Mouse (Mus musculus): ENCODE data around the gene Emc4.

Gene Emc4

DNA sequence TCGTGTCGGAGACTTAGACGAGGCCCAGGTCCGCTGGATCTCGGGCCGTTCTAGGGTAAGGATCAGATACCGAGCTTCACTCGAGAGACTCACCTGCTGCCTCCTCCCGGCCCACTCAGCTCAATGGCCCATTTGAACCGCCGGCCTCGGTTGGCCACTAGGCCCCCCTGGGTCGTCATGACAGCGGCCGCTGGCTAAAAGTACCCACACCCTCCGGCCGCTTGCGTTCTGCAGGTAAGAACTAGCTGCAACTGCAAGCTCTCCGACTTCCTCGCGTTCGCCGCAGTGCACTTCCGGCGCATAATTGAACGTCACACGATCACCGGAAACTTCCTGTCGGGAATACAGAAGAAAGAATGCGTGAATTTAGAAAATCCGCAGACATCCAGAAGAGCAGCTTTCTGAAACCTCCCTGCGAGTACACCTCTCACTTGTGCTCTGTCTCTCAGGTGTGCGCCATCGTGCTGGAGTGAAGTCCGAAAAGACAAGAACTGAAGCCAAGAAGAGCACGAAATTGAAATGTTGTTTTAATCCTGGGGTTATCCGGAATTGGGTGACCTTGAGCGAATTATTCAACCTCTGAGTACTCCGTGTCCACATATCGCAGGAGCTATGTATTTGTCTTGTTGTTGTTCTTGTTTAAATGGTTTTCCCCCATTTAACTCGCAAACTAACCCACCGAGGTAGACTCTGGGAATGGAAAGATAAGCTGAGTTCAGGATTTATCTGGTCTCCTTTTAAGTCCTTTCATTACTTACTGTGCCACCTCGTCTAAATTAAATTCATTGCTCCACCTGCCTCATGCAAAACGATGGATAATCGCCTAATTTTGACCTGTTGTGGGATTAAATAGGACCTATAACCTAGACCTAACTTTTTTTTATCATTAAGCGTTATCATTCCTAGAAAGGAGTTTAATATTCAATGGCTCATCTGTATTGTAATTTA lies at the start of gene Emc4:
Emc4 (minus strand) TSS at position 302 of the 948 bp plus-strand sequence.
- peak; percentile 82 to 88 for DNase-seq (ENCODE audit: low spot score in 2 of 2)

DNA sequence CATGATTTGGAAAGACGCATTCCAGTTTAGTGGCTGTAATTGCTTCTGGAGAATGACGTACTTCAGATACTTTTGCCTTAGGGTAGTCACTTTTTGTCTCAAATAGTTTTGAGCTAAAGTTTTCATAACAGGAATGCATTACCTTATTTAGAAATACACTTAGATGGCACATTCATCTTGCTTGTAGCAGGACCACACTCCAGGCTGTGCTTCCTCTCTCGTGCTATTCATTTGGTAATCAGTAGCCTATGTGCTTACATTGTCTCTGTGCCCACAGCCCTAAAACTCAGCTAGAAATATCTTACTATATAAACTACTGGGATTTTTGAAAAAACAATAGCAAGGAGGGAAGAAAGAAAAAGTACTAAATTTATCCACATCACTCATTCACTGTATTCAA lies 39.2 kb upstream of the Emc4 start:
- no peak for DNase-seq (ENCODE audit: low spot score in 2 of 2)

GRCm38 (mm10) chr2:112396649-112397048 lies 28.8 kb upstream of the Emc4 start:
- no peak for DNase-seq (ENCODE audit: low spot score in 2 of 2)

DNA sequence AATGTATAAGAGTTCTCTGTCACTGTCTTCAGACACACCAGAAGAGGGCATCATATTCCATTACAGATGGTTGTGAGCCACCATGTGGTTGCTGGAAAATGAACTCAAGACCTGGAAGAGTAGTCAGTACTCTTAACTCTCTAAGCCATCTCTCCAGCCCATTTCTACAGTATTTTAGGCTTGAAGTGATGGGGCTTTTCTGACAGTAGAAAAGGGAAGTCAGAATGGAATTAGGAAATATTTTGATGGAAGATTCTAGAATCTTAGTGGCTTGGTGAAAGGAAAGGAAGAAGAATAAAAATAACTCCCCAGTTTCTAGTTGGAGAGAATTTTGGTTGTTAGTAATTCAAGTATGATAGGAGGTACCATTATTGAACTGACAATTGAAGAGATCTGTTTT lies 26.1 kb upstream of the Emc4 start:
- no peak for DNase-seq (ENCODE audit: low spot score in 2 of 2)

- DNase-seq (ENCODE audit: low spot score in 2 of 2) = no peak
These were observed 24.9 kb upstream of the Emc4 start for GRCm38 (mm10) chr2:112392689-112393088.

- DNase-seq (ENCODE audit: low spot score in 2 of 2) = no peak
These were observed 23.6 kb upstream of the Emc4 start for GRCm38 (mm10) chr2:112391346-112392000.

DNA sequence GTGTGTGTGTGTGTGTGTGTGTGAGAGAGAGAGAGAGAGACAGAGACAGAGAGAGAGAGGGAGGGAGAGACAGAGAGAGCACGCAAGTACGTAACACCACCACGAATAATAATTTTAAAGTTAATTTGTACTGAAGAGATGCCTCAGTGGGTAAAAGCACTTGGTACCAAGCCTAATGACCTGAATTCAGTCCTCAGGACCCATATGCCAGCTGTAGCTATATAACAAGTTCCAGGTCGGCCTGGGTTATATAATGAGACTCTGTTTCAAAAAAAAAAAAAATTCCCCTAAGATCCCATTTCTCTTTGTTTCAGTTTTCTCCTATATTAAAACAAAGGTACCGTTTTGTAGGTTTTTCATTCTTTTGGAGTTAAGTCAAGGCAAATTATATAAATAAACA lies 23.0 kb upstream of the Emc4 start:
- DNase-seq (ENCODE audit: low spot score in 2 of 2) = no peak

DNA sequence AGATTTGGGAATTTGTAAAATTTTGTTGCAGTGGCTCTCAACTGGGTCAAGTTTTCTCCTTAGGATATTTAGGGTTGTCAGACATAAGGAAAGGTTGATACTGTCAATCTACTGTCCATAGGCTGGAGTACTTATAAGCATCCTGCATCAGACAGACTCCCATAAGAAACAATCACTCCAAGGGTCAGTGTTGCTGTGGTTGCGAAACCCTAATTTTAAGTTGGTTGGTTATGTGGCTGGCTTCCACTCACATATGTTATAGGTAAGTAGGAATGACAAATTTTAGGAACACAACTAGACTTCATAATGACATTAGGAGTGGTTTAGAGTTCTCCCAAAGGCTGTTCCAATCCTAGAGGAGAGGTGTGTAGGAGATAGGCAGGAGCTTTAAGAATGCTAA lies 13.4 kb upstream of the Emc4 start:
- no peak for DNase-seq (ENCODE audit: low spot score in 2 of 2)

DNA sequence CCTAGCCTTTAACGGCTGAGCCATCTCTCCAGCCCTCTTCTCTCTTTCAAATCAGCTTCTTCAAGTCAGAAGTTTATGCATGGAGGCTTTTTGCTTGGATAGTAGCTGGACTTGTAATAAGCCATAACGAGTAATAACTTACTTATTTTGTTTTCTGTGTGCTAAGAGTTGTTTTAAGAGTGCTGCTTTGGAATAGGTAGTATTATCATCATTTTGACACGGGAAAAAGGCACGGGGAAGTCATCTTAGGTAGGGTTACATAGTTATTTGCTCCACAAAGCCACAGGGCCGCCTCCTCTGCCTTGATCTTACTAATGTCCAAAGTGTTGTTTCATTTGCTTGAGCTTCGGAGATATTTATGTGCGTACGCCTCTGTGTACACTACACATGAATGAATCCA lies 12.3 kb upstream of the Emc4 start:
- no peak for DNase-seq (ENCODE audit: low spot score in 2 of 2)

DNA sequence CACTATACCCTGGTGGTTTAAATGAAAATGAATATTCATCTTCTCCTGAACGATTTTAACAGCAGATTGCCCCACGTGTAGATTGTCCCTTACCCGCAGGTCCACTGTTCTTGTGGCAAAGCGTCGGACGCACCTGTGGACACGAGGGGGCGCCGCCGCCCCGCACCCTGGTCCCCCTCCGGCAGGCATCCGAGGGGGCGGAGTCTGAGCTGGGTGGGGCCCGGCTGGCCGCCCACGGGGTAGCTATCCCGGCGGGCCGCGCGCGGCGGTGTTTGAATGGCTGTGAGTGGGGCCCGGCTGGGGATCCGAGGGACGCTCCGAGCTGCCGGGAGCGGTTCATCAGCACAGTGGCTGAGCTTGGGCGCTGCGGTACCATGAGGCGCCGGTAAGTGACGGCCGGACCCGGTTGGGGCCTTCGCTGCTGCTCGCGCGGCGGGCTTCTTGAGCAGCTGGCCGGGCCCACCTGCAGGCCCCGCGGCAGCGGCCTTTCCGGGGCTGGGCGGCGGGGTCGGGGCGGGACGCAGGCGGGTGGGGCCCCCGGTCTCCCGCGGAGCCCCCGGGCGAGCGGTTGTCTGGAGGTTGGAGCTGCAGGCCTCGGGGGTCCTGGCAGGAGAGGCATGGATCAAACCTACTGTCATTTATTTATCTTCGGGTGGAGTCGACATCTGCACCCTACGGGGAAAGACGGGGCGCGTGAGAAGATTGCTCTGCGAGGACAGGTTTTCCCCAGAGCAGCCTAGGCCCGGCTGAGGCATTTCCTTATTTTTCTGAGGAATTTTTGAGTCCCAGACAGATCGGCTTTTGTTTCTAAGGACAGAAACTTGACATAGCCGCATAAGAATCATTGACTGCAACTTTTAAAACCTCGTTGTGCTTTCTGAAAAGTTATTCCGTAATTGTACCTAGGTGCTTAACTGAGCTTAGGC lies 11.4 kb upstream of the Emc4 start, which contains the start of gene Katnbl1:
Katnbl1 (plus strand) TSS at position 239 of the 926 bp plus-strand sequence.
- peak; percentile 93 to 94 for DNase-seq (ENCODE audit: low spot score in 2 of 2)

DNA sequence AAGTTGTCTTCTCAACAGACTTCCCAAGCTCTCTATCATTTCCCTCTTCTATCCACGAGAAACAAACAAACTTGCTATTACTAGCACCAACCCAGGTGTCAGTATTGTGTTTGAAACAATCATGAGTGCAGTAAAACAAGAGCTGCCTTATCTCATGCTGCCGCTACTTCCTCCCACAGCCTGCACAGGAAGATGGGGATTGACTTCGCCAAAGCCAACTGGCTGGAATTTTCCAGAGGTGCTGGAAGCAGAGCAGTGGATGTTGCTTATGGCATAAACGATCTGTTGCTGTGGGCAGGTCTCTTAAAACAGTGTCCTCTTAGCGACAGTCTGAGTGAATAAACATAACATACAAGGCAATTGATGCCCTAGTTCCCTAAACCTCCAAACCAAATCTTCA lies 6.8 kb upstream of the Emc4 start:
- no peak for DNase-seq (ENCODE audit: low spot score in 2 of 2)

DNA sequence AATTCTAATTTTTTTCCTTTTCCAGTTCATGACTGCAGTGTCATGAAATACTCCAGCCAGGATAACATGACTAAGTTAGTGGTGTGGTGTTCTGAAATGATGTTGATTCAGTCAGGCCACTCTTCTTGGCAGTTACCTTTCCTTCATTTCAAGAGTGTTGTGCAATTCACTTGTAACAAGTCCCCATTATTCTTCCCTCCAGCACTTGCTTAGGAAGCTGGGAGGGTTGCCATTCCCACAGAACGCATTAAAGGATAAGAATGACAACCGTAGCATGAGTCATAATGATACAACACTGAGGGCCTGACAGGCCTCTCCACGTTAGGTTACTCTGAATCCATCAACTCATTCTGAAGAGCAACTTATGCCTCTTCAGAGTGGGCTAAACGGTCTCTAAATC lies 5.3 kb upstream of the Emc4 start:
- DNase-seq (ENCODE audit: low spot score in 2 of 2) = no peak

- no peak for DNase-seq (ENCODE audit: low spot score in 2 of 2)
These were observed 2.1 kb upstream of the Emc4 start for GRCm38 (mm10) chr2:112369941-112370340.

- DNase-seq (ENCODE audit: low spot score in 2 of 2) = no peak
These were observed 605 bp downstream of the Emc4 start for GRCm38 (mm10) chr2:112367222-112367621.

DNA sequence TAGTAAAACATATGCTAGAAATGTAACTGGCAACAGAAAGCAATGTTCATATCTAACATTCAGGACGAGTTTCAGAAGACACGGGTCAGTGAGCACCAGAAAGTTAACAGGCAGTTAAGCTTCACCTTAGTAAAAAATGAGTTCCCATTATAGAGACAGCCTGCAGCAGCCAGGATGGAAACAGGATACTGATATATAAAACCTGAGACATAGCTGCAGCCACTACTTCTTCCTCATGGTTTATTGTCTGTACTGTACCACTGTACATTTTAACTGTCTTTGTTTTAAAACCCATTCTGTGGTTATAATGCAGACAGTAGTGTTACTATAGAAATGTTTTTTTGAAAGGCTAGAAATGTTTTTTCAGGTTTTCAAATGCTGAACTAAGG lies 7.1 kb downstream of the Emc4 start:
- DNase-seq (ENCODE audit: low spot score in 2 of 2) = no peak

GRCm38 (mm10) chr2:112360012-112360780 lies 7.6 kb downstream of the Emc4 start:
- DNase-seq (ENCODE audit: low spot score in 2 of 2) = no peak

GRCm38 (mm10) chr2:112359611-112360010 lies 8.2 kb downstream of the Emc4 start:
- DNase-seq (ENCODE audit: low spot score in 2 of 2) = no peak

GRCm38 (mm10) chr2:112353685-112354455 lies 14.0 kb downstream of the Emc4 start:
- DNase-seq (ENCODE audit: low spot score in 2 of 2) = no peak

GRCm38 (mm10) chr2:112348246-112348645 lies 19.6 kb downstream of the Emc4 start:
- no peak for DNase-seq (ENCODE audit: low spot score in 2 of 2)

DNA sequence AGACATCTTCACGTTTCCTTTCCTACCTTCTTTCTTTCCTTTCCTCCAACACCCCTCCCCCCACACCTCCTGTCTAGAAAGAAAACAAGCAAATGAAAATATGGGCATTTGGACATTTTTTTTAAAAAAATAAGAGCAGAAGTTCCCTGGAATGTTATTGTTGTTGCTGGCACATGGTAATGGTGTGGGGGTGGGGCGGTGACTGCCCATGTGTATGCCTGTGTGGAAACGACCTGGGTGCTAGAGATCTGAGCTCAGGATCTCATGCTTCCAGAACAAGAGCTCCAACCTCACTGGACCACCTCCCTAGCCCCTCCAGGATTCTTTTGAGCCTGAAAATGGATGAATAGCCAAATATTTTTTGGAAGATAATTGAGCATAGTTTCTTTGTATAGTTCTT lies 26.7 kb downstream of the Emc4 start:
- DNase-seq (ENCODE audit: low spot score in 2 of 2) = no peak
